Mouse (Mus musculus) liver, embryonic 12.5 days (tissue): ENCODE measurements around the gene Tas2r143. TPM values are rescaled to one million over a fixed set of nuclear protein-coding genes. Genes with fewer than 3 reads are reported as not detected.

Source experiments
- ATAC-seq: fragments of 200-750 bp; cut with Nextera tagmentation; 2 replicates; pipeline ENCODE4 v1.8.0; 2017; ENCODE audit warnings: moderate number of reproducible peaks, mild to moderate bottlenecking, moderate library complexity
- H3K27ac ChIP-seq: fragments of 300-500 bp; sonication (generic); 2 replicates; pipeline ENCODE4 v1.5.1; 2016; ENCODE audit warnings: mild to moderate bottlenecking
- H3K27me3 ChIP-seq: fragments of 300-500 bp; sonication (generic); replicated peaks from 2 replicates; pipeline ENCODE4 v1.6.1; 2016; ENCODE audit warnings: mild to moderate bottlenecking, moderate library complexity
- H3K36me3 ChIP-seq: fragments of 300-500 bp; sonication (generic); 2 replicates; pipeline ENCODE4 v1.6.1; 2016; ENCODE audit warnings: mild to moderate bottlenecking, moderate library complexity
- H3K4me1 ChIP-seq: fragments of 300-500 bp; sonication (generic); 2 replicates; pipeline ENCODE4 v1.6.1; 2016
- H3K4me2 ChIP-seq: fragments of 300-500 bp; sonication (generic); 2 replicates; pipeline ENCODE4 v1.6.1; 2016; ENCODE audit warnings: mild to moderate bottlenecking, moderate library complexity
- H3K4me3 ChIP-seq: fragments of 300-500 bp; sonication (generic); 2 replicates; pipeline ENCODE4 v1.5.1; 2016; ENCODE audit warnings: mild to moderate bottlenecking, moderate library complexity
- H3K9ac ChIP-seq: fragments of 300-500 bp; sonication (generic); 2 replicates; pipeline ENCODE4 v1.6.1; 2016; ENCODE audit warnings: mild to moderate bottlenecking, moderate library complexity
- H3K9me3 ChIP-seq: fragments of 300-500 bp; sonication (generic); replicated peaks from 2 replicates; pipeline ENCODE4 v1.6.1; 2016; ENCODE audit warnings: mild to moderate bottlenecking, moderate library complexity
- WGBS: fragments of 180-500 bp; shearing (Covaris S2); methylation state at CpG from one replicate; pipeline ENCODE4 v1.1.7; 2016; ENCODE audit not compliant: insufficient replicate concordance; 5-methylcytosine and 5-hydroxymethylcytosine counted together
- polyA plus RNA-seq: library from polyadenylated mRNA; unstranded; fragments of >200 nt; fragmentation: Nextera tagmentation; extraction: Ambion mirVana; gene quantifications from 2 replicates; pipeline ENCODE4 v1.2.1, GENCODE M21; 2016

Gene Tas2r143
- polyA plus RNA-seq, 1 experiment from 2014 or later = not detected

- ATAC-seq = no peak; the same call in 1 of the 2 replicates
- no peak overlapping the region for H3K4me3 ChIP-seq
- H3K9me3 ChIP-seq = no peaks in the 10 kb centered on the region
- peak overlapping the region; percentile 83 for H3K4me2 ChIP-seq
- H3K27me3 ChIP-seq = peaks cover 14% of the 10 kb centered on the region; the same call in 1 of the 2 replicates
- no peaks in the 10 kb centered on the region for H3K36me3 ChIP-seq
- WGBS = 16% methylated on average over 3 of the region's 3 CpGs
- peaks cover 19% of the 10 kb centered on the region for H3K4me1 ChIP-seq
- H3K27ac ChIP-seq = no peak overlapping the region
- H3K9ac ChIP-seq = no peak overlapping the region
Measured at GRCm38 (mm10) chr6:42372001-42372400, 28.0 kb upstream of the Tas2r143 start.

DNA sequence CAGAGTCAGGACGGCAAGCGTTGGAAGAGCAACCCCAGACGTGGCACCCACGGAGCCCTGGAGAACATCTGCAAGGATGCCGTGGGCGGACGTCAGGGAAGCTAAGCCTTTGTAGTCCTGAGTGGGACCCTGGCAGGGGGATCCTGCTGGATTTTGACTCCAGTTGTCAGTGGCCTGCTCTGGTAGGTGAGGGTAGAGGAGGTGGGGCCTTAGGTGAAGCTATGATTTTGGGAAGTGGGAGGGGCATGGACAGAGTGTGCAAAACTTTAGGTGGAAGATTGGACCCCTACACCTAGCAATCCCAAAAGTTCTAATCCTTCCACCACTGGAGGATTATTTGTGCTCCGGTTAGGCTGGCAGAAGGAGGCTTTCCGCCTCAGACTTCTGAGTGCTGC, 27.6 kb upstream of the Tas2r143 start:
- H3K4me2 ChIP-seq = peak overlapping the region; percentile 83
- H3K36me3 ChIP-seq = no peaks in the 10 kb centered on the region
- 41% methylated on average over 9 of the region's 9 CpGs for WGBS
- H3K4me1 ChIP-seq = peaks cover 19% of the 10 kb centered on the region
- peak overlapping the region; percentile 52 for H3K4me3 ChIP-seq
- H3K27ac ChIP-seq = no peak overlapping the region
- H3K9me3 ChIP-seq = no peaks in the 10 kb centered on the region
- ATAC-seq = peak; percentile 36
- H3K9ac ChIP-seq = no peak overlapping the region
- H3K27me3 ChIP-seq = peaks cover 14% of the 10 kb centered on the region; the same call in 1 of the 2 replicates

DNA sequence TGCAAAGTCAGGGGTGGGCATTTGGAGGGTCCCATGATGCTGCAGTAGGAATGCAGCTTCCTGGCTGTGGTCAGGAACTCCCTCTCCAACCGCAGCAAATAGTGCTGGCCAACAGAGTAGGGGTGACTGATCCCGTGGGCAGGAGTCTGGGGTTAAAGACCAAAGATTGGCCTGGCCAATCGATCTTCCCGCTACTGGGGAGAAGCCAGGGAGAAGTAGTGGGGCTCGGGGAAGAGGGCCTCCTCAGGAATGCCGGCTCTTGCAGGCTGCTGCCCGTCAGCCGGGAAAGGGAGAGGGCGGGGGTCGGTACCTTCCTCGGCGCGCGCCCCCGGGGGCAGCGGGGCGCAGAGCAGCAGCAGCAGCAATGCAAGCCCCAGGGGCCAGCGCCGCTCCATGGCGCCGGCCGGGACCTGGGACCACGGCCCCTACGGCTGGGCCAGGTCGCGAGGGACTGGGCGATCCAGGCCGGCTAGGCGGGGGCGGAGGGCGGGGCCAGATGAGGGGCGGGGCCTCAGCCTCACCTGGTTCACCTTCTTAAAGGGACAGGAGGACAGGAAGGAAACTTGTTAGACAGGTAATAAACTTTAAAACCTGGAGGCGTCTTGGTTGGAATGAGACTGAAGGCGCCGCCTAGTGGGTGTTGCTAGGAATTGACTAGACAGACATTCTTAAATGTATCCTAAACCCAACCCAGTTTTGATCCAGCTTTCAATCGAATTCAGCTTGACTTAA, 27.1 kb upstream of the Tas2r143 start, which contains the start of gene Epha1:
Epha1 (minus strand) TSS at position 453 of the 732 bp plus-strand sequence.
- peak; percentile 75 for ATAC-seq
- H3K4me1 ChIP-seq = peaks cover 19% of the 10 kb centered on the region
- peak within 1 kb of the TSS; percentile 53 for H3K9ac ChIP-seq
- no peaks in the 10 kb centered on the region for H3K9me3 ChIP-seq
- H3K36me3 ChIP-seq = no peaks in the 10 kb centered on the region
- peak within 1 kb of the TSS; percentile 83 for H3K4me2 ChIP-seq
- peaks cover 14% of the 10 kb centered on the region; the same call in 1 of the 2 replicates for H3K27me3 ChIP-seq
- WGBS = 4% methylated on average over 35 of the region's 36 CpGs
- H3K4me3 ChIP-seq = peak within 1 kb of the TSS; percentile 52
- H3K27ac ChIP-seq = peak within 1 kb of the TSS; percentile 75

DNA sequence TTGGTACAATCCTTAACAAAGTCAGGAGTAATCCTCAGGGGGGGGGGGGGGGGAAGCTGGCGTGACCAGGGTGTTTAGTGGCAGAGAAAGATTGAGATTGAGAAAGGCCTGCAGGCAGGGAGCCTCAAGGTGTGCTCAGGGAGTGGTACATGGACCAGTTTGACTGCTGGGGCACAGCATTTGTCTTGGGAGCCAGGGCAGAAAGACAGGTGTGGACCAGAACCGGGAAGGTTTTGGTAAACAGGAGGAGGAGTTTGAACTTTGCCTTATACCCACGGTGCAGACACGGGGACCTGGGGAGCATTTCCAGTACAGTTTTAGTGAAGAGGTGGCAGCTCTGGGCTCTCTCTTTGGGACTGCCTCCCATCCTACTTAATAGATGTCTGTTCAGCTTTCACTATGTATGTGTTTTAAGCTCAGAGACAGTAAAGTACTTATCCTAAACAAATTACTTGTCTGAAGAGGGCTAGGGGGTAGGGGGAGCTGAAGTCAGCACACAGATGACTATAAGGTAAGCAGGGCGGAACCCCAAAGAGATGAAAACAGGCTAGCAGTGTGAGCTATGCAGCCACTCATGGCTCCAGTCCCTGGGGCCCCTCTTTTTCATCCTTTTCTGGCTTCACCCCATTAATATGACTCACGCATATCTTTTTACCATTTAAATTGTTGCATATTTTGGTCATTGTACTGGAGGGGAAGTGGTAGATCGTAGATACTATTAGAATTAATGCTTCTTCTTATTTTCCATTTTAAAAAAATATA, 26.2 kb upstream of the Tas2r143 start:
- H3K4me2 ChIP-seq = peak overlapping the region; percentile 83
- H3K36me3 ChIP-seq = no peaks in the 10 kb centered on the region
- peaks cover 19% of the 10 kb centered on the region for H3K4me1 ChIP-seq
- peaks cover 14% of the 10 kb centered on the region; the same call in 1 of the 2 replicates for H3K27me3 ChIP-seq
- H3K27ac ChIP-seq = no peak overlapping the region
- no peaks in the 10 kb centered on the region for H3K9me3 ChIP-seq
- WGBS = 42% methylated on average over 6 of the region's 7 CpGs
- no peak for ATAC-seq
- no peak overlapping the region for H3K9ac ChIP-seq
- H3K4me3 ChIP-seq = peak overlapping the region; percentile 52

DNA sequence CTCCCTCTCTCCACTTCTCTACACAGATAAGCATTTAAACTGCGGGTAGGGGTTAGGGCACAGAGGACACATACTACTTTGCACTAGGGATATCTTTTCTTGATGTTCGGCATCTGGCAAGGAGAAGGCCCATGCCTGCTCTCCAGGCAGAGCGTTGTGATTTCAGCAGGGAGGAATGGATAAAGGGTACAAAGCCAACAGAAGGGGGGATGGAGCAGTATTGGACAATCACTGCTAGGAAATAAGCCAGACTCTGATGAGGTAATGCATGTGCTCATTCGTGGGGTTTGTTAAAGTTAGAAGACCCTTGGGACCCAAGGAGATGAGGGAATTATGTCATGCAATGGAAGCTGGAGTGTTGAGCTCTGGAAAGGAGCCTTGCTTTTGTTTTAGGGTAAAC, 25.3 kb upstream of the Tas2r143 start:
- no peak for ATAC-seq
- Histone ChIP-seq H3K27ac (no peak overlapping the region), H3K36me3 (no peaks in the 10 kb centered on the region), H3K4me1 (peaks cover 19% of the 10 kb centered on the region), H3K4me2 (no peak overlapping the region), H3K9me3 (no peaks in the 10 kb centered on the region), H3K9ac (no peak overlapping the region), H3K4me3 (no peak overlapping the region), H3K27me3 (peaks cover 14% of the 10 kb centered on the region)
- 61% methylated on average over 4 of the region's 4 CpGs for WGBS

DNA sequence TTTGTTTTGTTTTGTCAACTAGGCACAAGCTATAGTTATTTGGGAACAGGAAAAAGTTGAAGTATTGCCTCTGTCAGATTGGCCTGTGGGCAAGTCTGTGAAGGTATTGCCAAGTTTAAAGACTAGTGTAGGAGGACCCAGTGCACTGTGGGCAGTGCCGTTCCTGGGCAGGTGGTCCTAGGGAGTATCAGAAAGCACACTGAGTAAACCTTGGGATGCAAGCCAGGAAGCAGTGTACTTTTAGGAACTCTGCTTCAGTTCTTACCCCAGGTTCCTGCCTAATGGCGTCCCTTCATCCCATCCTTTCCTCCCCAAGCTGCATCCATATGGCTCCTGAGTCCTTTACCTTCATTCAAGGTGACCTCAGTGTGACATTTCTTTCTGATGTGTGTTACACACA, 24.9 kb upstream of the Tas2r143 start:
- Histone ChIP-seq H3K4me2 (no peak overlapping the region), H3K36me3 (no peaks in the 10 kb centered on the region), H3K27me3 (peaks cover 14% of the 10 kb centered on the region), H3K4me3 (no peak overlapping the region), H3K4me1 (peaks cover 19% of the 10 kb centered on the region), H3K9ac (no peak overlapping the region), H3K27ac (no peak overlapping the region), H3K9me3 (no peaks in the 10 kb centered on the region)
- ATAC-seq = no peak
- 75% methylated on average over 2 of the region's 2 CpGs for WGBS

DNA sequence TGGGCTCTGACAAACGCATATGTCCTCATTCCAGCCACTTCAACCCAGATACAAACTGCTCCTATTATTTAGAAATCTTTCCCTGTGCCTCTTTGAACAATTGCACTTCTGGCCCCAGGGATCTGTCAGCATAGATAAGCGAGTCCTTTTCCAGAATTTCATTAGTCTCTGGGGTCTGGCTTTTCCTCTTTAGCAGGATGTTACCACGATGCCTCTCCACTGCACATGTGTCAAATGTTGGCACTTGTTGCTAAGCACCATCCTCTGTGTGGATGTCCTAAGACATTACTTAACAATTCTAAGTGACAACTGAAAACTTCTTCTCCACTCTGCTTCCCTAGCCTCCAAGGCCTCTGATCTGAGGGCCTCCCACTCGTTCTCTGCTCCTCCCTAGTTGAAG, 24.0 kb upstream of the Tas2r143 start:
- Histone ChIP-seq H3K4me2 (no peak overlapping the region), H3K9ac (no peak overlapping the region), H3K9me3 (no peaks in the 10 kb centered on the region), H3K4me3 (no peak overlapping the region), H3K4me1 (peaks cover 19% of the 10 kb centered on the region), H3K36me3 (no peaks in the 10 kb centered on the region), H3K27me3 (peaks cover 14% of the 10 kb centered on the region), H3K27ac (no peak overlapping the region)
- WGBS = 27% methylated on average over 4 of the region's 4 CpGs
- ATAC-seq = no peak

DNA sequence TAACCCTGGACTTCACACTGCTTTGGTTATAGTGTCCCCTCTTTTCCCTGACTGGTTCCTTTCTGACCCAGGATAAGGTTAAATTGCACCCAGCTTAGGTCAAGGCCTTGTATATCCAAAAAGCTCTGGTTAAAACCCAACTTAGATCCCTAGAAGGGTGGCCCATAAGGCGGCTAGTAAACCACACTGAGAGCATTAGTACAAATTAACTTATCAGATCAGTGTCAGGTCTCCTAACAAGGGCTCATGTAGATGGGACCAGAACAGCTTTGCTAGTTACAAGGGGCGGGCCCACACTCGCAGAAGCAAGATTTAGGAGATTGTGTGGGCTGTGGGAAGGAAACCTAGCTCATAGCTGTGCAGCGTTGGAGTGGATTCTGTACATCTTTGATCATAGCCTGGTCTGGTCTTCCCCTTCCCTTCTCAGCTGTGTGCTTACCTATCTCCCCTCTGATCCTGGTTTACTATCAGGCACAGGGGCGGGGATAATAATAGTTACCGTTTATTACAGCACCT, 23.5 kb upstream of the Tas2r143 start:
- Histone ChIP-seq H3K27ac (no peak overlapping the region), H3K27me3 (peaks cover 14% of the 10 kb centered on the region), H3K36me3 (no peaks in the 10 kb centered on the region), H3K4me2 (no peak overlapping the region), H3K9ac (no peak overlapping the region), H3K4me3 (no peak overlapping the region), H3K9me3 (no peaks in the 10 kb centered on the region), H3K4me1 (peaks cover 19% of the 10 kb centered on the region)
- 50% methylated on average over 6 of the region's 6 CpGs for WGBS
- no peak for ATAC-seq

- no peak overlapping the region for H3K4me2 ChIP-seq
- no peaks in the 10 kb centered on the region for H3K9me3 ChIP-seq
- no peak for ATAC-seq
- H3K4me1 ChIP-seq = peaks cover 19% of the 10 kb centered on the region
- H3K27ac ChIP-seq = no peak overlapping the region
- no peak overlapping the region for H3K9ac ChIP-seq
- 72% methylated on average over 5 of the region's 5 CpGs for WGBS
- H3K36me3 ChIP-seq = no peaks in the 10 kb centered on the region
- H3K4me3 ChIP-seq = no peak overlapping the region
- peaks cover 8% of the 10 kb centered on the region for H3K27me3 ChIP-seq
Measured at GRCm38 (mm10) chr6:42377280-42377679, 22.8 kb upstream of the Tas2r143 start.

GRCm38 (mm10) chr6:42379551-42379950, 20.5 kb upstream of the Tas2r143 start:
- no peak overlapping the region for H3K4me2 ChIP-seq
- no peaks in the 10 kb centered on the region for H3K9me3 ChIP-seq
- H3K27ac ChIP-seq = no peak overlapping the region
- H3K4me3 ChIP-seq = no peak overlapping the region
- no peaks in the 10 kb centered on the region; the same call in 1 of the 2 replicates for H3K27me3 ChIP-seq
- no peaks in the 10 kb centered on the region for H3K36me3 ChIP-seq
- 49% methylated on average over 3 of the region's 3 CpGs for WGBS
- peaks cover 5% of the 10 kb centered on the region for H3K4me1 ChIP-seq
- ATAC-seq = no peak
- no peak overlapping the region for H3K9ac ChIP-seq

DNA sequence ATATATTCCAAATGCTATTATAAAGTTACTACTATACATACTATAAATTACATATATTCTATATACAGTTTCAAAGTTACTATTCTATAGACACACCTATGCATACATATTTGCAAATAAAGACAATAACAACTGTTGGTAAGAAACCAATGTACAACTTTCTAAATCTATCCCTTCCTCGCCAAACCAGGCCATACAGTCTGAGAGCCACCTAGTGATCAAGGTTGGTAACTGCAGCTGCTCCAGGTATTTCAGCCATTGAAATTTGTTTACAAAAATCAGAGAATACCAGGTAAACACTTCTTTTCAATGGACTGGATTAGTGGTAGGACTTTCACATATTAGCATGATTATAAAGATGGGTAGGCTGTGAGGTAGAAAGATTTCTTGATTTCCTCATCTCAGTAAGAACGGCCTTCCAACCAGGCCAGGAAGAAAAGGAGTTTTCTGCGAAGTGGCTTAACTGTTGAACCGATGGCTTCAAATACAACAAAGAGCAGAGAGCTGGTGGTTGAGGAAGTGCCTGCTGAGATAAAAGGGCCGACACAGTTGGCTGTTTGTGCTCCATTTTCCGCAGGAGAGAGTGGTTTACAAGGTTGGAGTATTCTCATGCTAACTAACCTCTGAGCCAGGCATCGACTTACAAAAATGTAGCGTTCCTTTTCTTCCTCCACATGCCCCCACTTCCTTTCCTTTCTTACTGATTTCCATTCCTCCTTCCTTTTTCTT, 19.5 kb upstream of the Tas2r143 start:
- ATAC-seq = no peak

More for the DNA sequence above, 19.5 kb upstream of the Tas2r143 start:
- WGBS = 27% methylated on average over 8 of the region's 8 CpGs
- Histone ChIP-seq H3K36me3 (no peaks in the 10 kb centered on the region), H3K9me3 (no peaks in the 10 kb centered on the region), H3K27me3 (no peaks in the 10 kb centered on the region; the same call in 1 of the 2 replicates), H3K27ac (no peak overlapping the region), H3K4me3 (no peak overlapping the region), H3K4me2 (no peak overlapping the region), H3K9ac (no peak overlapping the region), H3K4me1 (peaks cover 5% of the 10 kb centered on the region)
